Mouse (Mus musculus) C2C12 (cell line): ENCODE measurements around the gene Zkscan17. TPM values are rescaled to one million over a fixed set of nuclear protein-coding genes. Genes with fewer than 3 reads are reported as not detected.
A peak's percentile ranks its signal among the peaks of the same experiment; 100 is the strongest.

Experiments used
- H3K27me3 ChIP-seq: one replicate; pipeline ENCODE4 v1.6.1; 2011; ENCODE audit not compliant: control insufficient read depth, insufficient read depth, insufficient read length
- H3K36me3 ChIP-seq: one replicate; pipeline ENCODE4 v1.6.1; 2011; ENCODE audit not compliant: control insufficient read depth, insufficient read depth
- H3K4me3 ChIP-seq: one replicate; pipeline ENCODE4 v1.5.1; 2011; ENCODE audit warnings: mild to moderate bottlenecking, control low read depth; ENCODE audit not compliant: poor library complexity, insufficient read depth, severe bottlenecking
- H3K79me2 ChIP-seq: one replicate; pipeline ENCODE4 v1.6.1; 2011; ENCODE audit not compliant: control insufficient read depth, insufficient read depth
- H3K79me3 ChIP-seq: one replicate; pipeline ENCODE4 v1.6.1; 2011; ENCODE audit warnings: low read depth, control low read depth
- H3ac ChIP-seq: one replicate; pipeline ENCODE3; 2011; ENCODE audit warnings: low read depth; ENCODE audit not compliant: control insufficient read depth, insufficient read length
- CEBPB ChIP-seq: IDR thresholded peaks from one replicate; pipeline ENCODE4 v1.6.1; 2011; ENCODE audit warnings: low read depth, mild to moderate bottlenecking, control low read depth, moderate library complexity
- CTCF ChIP-seq: IDR thresholded peaks from one replicate; pipeline ENCODE4 v1.5.1; 2011; ENCODE audit not compliant: control insufficient read depth, insufficient read depth, insufficient read length
- FOSL1 ChIP-seq: IDR thresholded peaks from one replicate; pipeline ENCODE4 v1.8.0; 2011; ENCODE audit warnings: mild to moderate bottlenecking, low read length; ENCODE audit not compliant: poor library complexity, insufficient read depth, severe bottlenecking
- MAX ChIP-seq: IDR thresholded peaks from one replicate; pipeline ENCODE4 v1.6.1; 2011; ENCODE audit warnings: mild to moderate bottlenecking, control low read depth
- MYOD1 ChIP-seq: IDR thresholded peaks from one replicate; pipeline ENCODE4 v1.6.1; 2011; ENCODE audit warnings: low read depth; ENCODE audit not compliant: control insufficient read depth, insufficient read length
- MYOG ChIP-seq: IDR thresholded peaks from one replicate; pipeline ENCODE4 v1.6.1; 2011; ENCODE audit not compliant: control insufficient read depth, insufficient read length; ENCODE audit errors: extremely low read depth
- USF1 ChIP-seq: IDR thresholded peaks from one replicate; pipeline ENCODE4 v1.6.1; 2011; ENCODE audit warnings: low read depth, mild to moderate bottlenecking, control low read depth, moderate library complexity
- polyA plus RNA-seq: library from polyadenylated mRNA; unstranded; fragments of >200 nt; fragmentation: generic; extraction: Trizol; gene quantifications from one replicate; pipeline ENCODE4 v1.2.1, GENCODE M21; 2012; ENCODE audit warnings: missing spikeins

The Zkscan17 gene
- polyA plus RNA-seq, 1 experiment: 21.5 TPM

GRCm38 (mm10) chr11:59451086-59451485 is 75.5 kb downstream of the Zkscan17 start, which contains the start of gene Snap47:
Gene Snap47 (minus strand): TSS chr11:59451186.
- Histone ChIP-seq H3K79me3 (peaks cover 12% of the 10 kb centered on the region), H3K27me3 (no peaks in the 10 kb centered on the region), H3K36me3 (peaks cover 25% of the 10 kb centered on the region), H3ac (peak within 1 kb of the TSS; percentile 86), H3K4me3 (peak within 1 kb of the TSS; percentile 80), H3K79me2 (peaks cover 47% of the 10 kb centered on the region)
- TF ChIP-seq MAX (no peak), CTCF (no peak), USF1 (no peak), CEBPB (no peak), MYOG (no peak), FOSL1 (no peak), MYOD1 (no peak)

DNA sequence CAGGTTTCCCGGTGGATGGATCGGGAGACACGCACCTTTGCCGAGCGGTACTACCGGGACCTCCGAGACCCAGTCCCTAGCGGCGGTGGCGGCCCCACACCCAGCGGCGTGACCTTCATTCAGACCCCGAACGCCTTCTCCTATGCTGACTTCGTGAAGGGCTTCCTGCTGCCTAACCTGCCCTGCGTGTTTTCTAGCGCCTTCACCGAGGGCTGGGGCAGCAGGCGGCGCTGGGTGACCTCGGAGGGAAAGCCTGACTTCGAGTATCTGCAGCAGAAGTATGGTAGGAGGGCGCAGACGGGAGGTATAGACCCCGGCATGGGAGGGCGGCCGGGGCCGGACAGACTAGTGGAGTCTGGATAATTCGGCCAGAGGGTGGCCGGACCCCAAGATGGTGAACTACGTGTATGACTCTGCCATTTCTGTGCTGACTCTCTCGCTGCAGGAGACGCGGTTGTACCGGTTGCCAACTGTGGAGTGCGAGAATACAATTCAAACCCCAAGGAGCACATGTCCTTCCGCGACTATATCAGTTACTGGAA is 76.2 kb downstream of the Zkscan17 start:
- peak overlapping the region; percentile 86 for H3ac ChIP-seq
- peaks cover 47% of the 10 kb centered on the region for H3K79me2 ChIP-seq
- H3K4me3 ChIP-seq: peak overlapping the region; percentile 80
- H3K79me3 ChIP-seq: peaks cover 12% of the 10 kb centered on the region
- TF ChIP-seq MYOD1 (no peak), MAX (no peak), FOSL1 (no peak), USF1 (no peak), MYOG (no peak), CTCF (no peak), CEBPB (no peak)
- no peaks in the 10 kb centered on the region for H3K27me3 ChIP-seq
- H3K36me3 ChIP-seq: peaks cover 18% of the 10 kb centered on the region

DNA sequence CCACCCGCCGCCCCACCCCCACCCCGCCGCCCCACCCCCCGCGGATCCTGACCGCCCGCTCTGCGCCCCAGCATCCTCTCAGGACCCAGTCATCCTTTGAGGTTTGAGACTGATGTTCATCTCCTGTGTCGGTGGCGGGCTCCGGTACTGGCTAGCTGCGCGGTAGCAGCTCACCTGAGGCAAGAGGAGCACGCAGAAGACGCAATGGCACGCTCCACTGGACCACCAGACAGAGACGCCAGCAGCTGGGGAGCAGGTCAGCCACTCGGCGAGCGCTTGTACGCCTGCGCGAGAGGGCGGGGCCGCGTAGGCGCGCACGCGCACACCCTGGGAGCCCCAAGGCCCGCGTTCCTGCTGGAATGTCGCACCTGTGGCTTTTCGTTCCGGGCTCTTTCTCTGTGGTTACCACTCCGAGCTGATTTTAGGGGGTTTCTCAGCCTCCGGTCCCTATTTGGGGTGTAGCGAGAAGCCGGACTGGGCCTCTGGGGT is 76.8 kb downstream of the Zkscan17 start, which contains the start of gene Jmjd4:
Jmjd4 (plus strand) TSS at position 305 of the 489 bp plus-strand sequence.
- H3K79me3 ChIP-seq: peaks cover 12% of the 10 kb centered on the region
- peaks cover 47% of the 10 kb centered on the region for H3K79me2 ChIP-seq
- peak within 1 kb of the TSS; percentile 86 for H3ac ChIP-seq
- H3K27me3 ChIP-seq: no peaks in the 10 kb centered on the region
- TF ChIP-seq MYOD1 (peak; percentile 29), CTCF (no peak)
- H3K36me3 ChIP-seq: peaks cover 14% of the 10 kb centered on the region
- peak within 1 kb of the TSS; percentile 80 for H3K4me3 ChIP-seq

- H3K27me3 ChIP-seq: no peaks in the 10 kb centered on the region
- no peak overlapping the region for H3K4me3 ChIP-seq
- peaks cover 6% of the 10 kb centered on the region for H3K36me3 ChIP-seq
- H3K79me2 ChIP-seq: peaks cover 5% of the 10 kb centered on the region
- no peak overlapping the region for H3ac ChIP-seq
- no peaks in the 10 kb centered on the region for H3K79me3 ChIP-seq
- TF ChIP-seq FOSL1 (no peak), CTCF (no peak), MAX (no peak), MYOD1 (no peak), MYOG (no peak), USF1 (no peak), CEBPB (no peak)
These were observed 83.4 kb downstream of the Zkscan17 start for GRCm38 (mm10) chr11:59443102-59443501.

DNA sequence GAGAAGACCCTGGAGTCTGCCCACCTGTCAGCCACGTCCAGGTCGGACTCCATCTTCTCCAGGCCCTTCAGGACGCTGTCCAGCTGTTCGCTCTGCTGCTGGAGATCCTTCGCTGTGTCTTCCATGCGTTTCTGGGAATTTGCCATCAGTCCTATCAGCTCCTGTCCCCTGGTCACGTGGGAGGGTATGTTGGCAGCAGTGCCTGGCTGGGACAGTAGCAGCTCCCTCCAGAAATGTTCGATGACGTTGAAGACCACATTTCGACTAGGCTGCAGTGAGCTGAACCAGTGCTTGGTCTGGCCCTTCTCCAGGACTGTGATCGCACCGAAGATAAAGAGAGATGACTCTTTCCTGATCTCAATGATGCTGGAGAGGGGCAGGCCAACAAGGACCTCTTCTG is 88.6 kb downstream of the Zkscan17 start:
- Histone ChIP-seq H3ac (no peak overlapping the region), H3K4me3 (no peak overlapping the region), H3K27me3 (no peaks in the 10 kb centered on the region), H3K79me3 (no peaks in the 10 kb centered on the region), H3K36me3 (peaks cover 10% of the 10 kb centered on the region), H3K79me2 (peaks cover 5% of the 10 kb centered on the region)
- TF ChIP-seq MAX (no peak), FOSL1 (no peak), MYOG (no peak), USF1 (no peak), CTCF (no peak), MYOD1 (no peak), CEBPB (no peak)

Other genes starting within 250 kb of the Zkscan17 start
- not detected for gene Wnt3a, start 236.0 kb downstream of the Zkscan17 start, polyA plus RNA-seq
- gene Wnt9a, start 219.8 kb downstream of the Zkscan17 start, polyA plus RNA-seq: 1.8 TPM
- gene Prss38, start 151.1 kb downstream of the Zkscan17 start, polyA plus RNA-seq: not detected
- gene Jmjd4, start 76.7 kb downstream of the Zkscan17 start, polyA plus RNA-seq: 5.1 TPM
- 54.3 TPM for gene Snap47, start 75.6 kb downstream of the Zkscan17 start, polyA plus RNA-seq
- gene Zfp867, start 54.3 kb downstream of the Zkscan17 start, polyA plus RNA-seq: 0.73 TPM
- gene Nlrp3, start 14.8 kb upstream of the Zkscan17 start, polyA plus RNA-seq: 0.04 TPM
- gene Olfr222, start 49.5 kb upstream of the Zkscan17 start, polyA plus RNA-seq: not detected
- gene Olfr223, start 66.5 kb upstream of the Zkscan17 start, polyA plus RNA-seq: not detected
- 257 TPM for gene Mprip, start 134.6 kb upstream of the Zkscan17 start, polyA plus RNA-seq